Mouse (Mus musculus): ENCODE results near the gene Fam53b. TPM values are rescaled to one million over a fixed set of nuclear protein-coding genes. Genes with fewer than 3 reads are reported as not detected.

The Fam53b gene
- polyA plus RNA-seq, 1 experiment from 2014 or later: 13.5 TPM

- Histone ChIP-seq H3K9ac (ENCODE audit: low read depth, low read length) (no peak overlapping the region), H3K27me3 (replicated peaks; ENCODE audit: control insufficient read depth, insufficient read depth, low read length) (no peaks in the 10 kb centered on the region), H3K4me2 (replicated peaks; ENCODE audit: low read depth) (no peak overlapping the region), H3K9me3 (ENCODE audit: control insufficient read depth) (no peaks in the 10 kb centered on the region), H3K36me3 (ENCODE audit: control insufficient read depth, insufficient read depth) (no peaks in the 10 kb centered on the region), H3K27ac (ENCODE audit: low read depth, low read length) (no peak overlapping the region), H3K4me1 (replicated peaks; ENCODE audit: control insufficient read depth, insufficient read depth, low read length) (no peaks in the 10 kb centered on the region), H3K4me3 (ENCODE audit: low read depth, low read length) (no peak overlapping the region)
- TF ChIP-seq CTCF (IDR thresholded peaks at IDR 0.05; ENCODE audit: low read depth): no peak
- ATAC-seq: no peak
- WGBS: 85% methylated on average over 11 of the region's 11 CpGs
Measured at GRCm38 (mm10) chr7:132681296-132681695, 132.4 kb downstream of the Fam53b start.

- H3K27ac ChIP-seq (ENCODE audit: low read depth, low read length): no peak overlapping the region
- H3K9me3 ChIP-seq (ENCODE audit: control insufficient read depth): no peaks in the 10 kb centered on the region
- H3K9ac ChIP-seq (ENCODE audit: low read depth, low read length): no peak overlapping the region
- WGBS: 74% methylated on average over 6 of the region's 6 CpGs
- 0 out of 2 replicates have a peak, but pooled peaks cover 4% of the 10 kb centered on the region for H3K4me1 ChIP-seq (replicated peaks; ENCODE audit: control insufficient read depth, insufficient read depth, low read length)
- no peak for TF ChIP-seq CTCF (IDR thresholded peaks at IDR 0.05; ENCODE audit: low read depth)
- no peak overlapping the region for H3K4me2 ChIP-seq (replicated peaks; ENCODE audit: low read depth)
- ATAC-seq: no peak
- no peak overlapping the region for H3K4me3 ChIP-seq (ENCODE audit: low read depth, low read length)
- no peaks in the 10 kb centered on the region for H3K27me3 ChIP-seq (replicated peaks; ENCODE audit: control insufficient read depth, insufficient read depth, low read length)
- H3K36me3 ChIP-seq (ENCODE audit: control insufficient read depth, insufficient read depth): no peaks in the 10 kb centered on the region
Measured at GRCm38 (mm10) chr7:132679549-132679948, 134.1 kb downstream of the Fam53b start.

- peaks cover 7% of the 10 kb centered on the region; the same call in 1 of the 2 replicates for H3K4me1 ChIP-seq (replicated peaks; ENCODE audit: control insufficient read depth, insufficient read depth, low read length)
- 81% methylated on average over 4 of the region's 4 CpGs for WGBS
- TF ChIP-seq CTCF (IDR thresholded peaks at IDR 0.05; ENCODE audit: low read depth): no peak
- no peaks in the 10 kb centered on the region for H3K27me3 ChIP-seq (replicated peaks; ENCODE audit: control insufficient read depth, insufficient read depth, low read length)
- H3K27ac ChIP-seq (ENCODE audit: low read depth, low read length): no peak overlapping the region; the same call in 1 of the 2 replicates
- no peaks in the 10 kb centered on the region for H3K9me3 ChIP-seq (ENCODE audit: control insufficient read depth)
- no peak for ATAC-seq
- H3K36me3 ChIP-seq (ENCODE audit: control insufficient read depth, insufficient read depth): no peaks in the 10 kb centered on the region
- H3K4me3 ChIP-seq (ENCODE audit: low read depth, low read length): no peak overlapping the region
- H3K9ac ChIP-seq (ENCODE audit: low read depth, low read length): no peak overlapping the region
- no peak overlapping the region for H3K4me2 ChIP-seq (replicated peaks; ENCODE audit: low read depth)
Measured at GRCm38 (mm10) chr7:132679117-132679516, 134.6 kb downstream of the Fam53b start.

- WGBS: 84% methylated on average over 2 of the region's 2 CpGs
- no peak overlapping the region for H3K4me2 ChIP-seq (replicated peaks; ENCODE audit: low read depth)
- TF ChIP-seq CTCF (IDR thresholded peaks at IDR 0.05; ENCODE audit: low read depth): no peak
- peaks cover 23% of the 10 kb centered on the region; the same call in 1 of the 2 replicates for H3K4me1 ChIP-seq (replicated peaks; ENCODE audit: control insufficient read depth, insufficient read depth, low read length)
- no peak overlapping the region for H3K4me3 ChIP-seq (ENCODE audit: low read depth, low read length)
- H3K9ac ChIP-seq (ENCODE audit: low read depth, low read length): no peak overlapping the region
- H3K27me3 ChIP-seq (replicated peaks; ENCODE audit: control insufficient read depth, insufficient read depth, low read length): no peaks in the 10 kb centered on the region
- H3K9me3 ChIP-seq (ENCODE audit: control insufficient read depth): no peaks in the 10 kb centered on the region
- no peak for ATAC-seq
- H3K27ac ChIP-seq (ENCODE audit: low read depth, low read length): no peak overlapping the region
- no peaks in the 10 kb centered on the region for H3K36me3 ChIP-seq (ENCODE audit: control insufficient read depth, insufficient read depth)
Measured at GRCm38 (mm10) chr7:132675922-132676321, 137.8 kb downstream of the Fam53b start.

GRCm38 (mm10) chr7:132673931-132674755 lies 139.5 kb downstream of the Fam53b start:
- 35% methylated on average over 17 of the region's 17 CpGs for WGBS
- Histone ChIP-seq H3K36me3 (ENCODE audit: control insufficient read depth, insufficient read depth) (no peaks in the 10 kb centered on the region), H3K4me3 (ENCODE audit: low read depth, low read length) (no peak overlapping the region), H3K27me3 (replicated peaks; ENCODE audit: control insufficient read depth, insufficient read depth, low read length) (no peaks in the 10 kb centered on the region), H3K9me3 (ENCODE audit: control insufficient read depth) (no peaks in the 10 kb centered on the region), H3K27ac (ENCODE audit: low read depth, low read length) (peak overlapping the region; percentile 92), H3K4me1 (replicated peaks; ENCODE audit: control insufficient read depth, insufficient read depth, low read length) (peaks cover 23% of the 10 kb centered on the region; the same call in 1 of the 2 replicates), H3K9ac (ENCODE audit: low read depth, low read length) (no peak overlapping the region), H3K4me2 (replicated peaks; ENCODE audit: low read depth) (no peak overlapping the region)
- TF ChIP-seq CTCF (IDR thresholded peaks at IDR 0.05; ENCODE audit: low read depth): peak; percentile 86
- ATAC-seq: peak; percentile 96

DNA sequence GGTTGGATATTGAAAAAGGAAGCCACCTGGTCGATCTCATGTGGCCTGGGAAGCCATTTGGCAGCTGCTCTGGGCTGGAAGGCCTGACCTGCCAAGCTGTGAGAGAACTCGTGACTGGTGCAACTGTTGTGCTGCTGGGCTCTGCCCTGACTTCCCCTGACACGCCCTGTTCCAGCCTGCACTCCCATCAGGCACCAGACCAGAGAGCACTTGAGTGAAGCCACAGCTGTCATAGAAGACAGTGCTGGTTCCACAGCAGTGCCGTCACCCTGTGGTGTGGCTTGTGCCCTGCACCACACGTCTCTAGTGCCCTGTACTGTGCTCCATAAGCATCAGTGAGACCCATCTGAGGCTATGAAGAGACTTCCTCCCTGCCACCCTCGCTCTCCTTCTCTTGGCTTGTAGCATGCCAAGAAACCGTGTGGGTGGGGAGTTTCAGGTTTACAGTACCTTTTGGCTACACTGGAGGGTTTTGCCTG lies 141.2 kb downstream of the Fam53b start:
- Histone ChIP-seq H3K9me3 (ENCODE audit: control insufficient read depth) (no peaks in the 10 kb centered on the region), H3K36me3 (ENCODE audit: control insufficient read depth, insufficient read depth) (no peaks in the 10 kb centered on the region), H3K27ac (ENCODE audit: low read depth, low read length) (no peak overlapping the region; the same call in 1 of the 2 replicates), H3K4me1 (replicated peaks; ENCODE audit: control insufficient read depth, insufficient read depth, low read length) (peaks cover 23% of the 10 kb centered on the region; the same call in 1 of the 2 replicates), H3K9ac (ENCODE audit: low read depth, low read length) (no peak overlapping the region), H3K27me3 (replicated peaks; ENCODE audit: control insufficient read depth, insufficient read depth, low read length) (no peaks in the 10 kb centered on the region), H3K4me2 (replicated peaks; ENCODE audit: low read depth) (no peak overlapping the region), H3K4me3 (ENCODE audit: low read depth, low read length) (no peak overlapping the region)
- 43% methylated on average over 7 of the region's 7 CpGs for WGBS
- peak; percentile 38 for TF ChIP-seq CTCF (IDR thresholded peaks at IDR 0.05; ENCODE audit: low read depth)
- ATAC-seq: peak; percentile 29

Measured in intestine, postnatal 0 days (tissue).